Mouse (Mus musculus): Measurements from ENCODE around the gene Psma6. TPM values are rescaled to one million over a fixed set of nuclear protein-coding genes. Genes with fewer than 3 reads are reported as not detected.

The Psma6 gene
- polyA plus RNA-seq, 1 experiment from 2014 or later, result 378 TPM

GRCm38 (mm10) chr12:55432284-55432919 lies 48.4 kb downstream of the Psma6 start:
- H3K4me3 ChIP-seq, result no peak overlapping the region
- H3K4me2 ChIP-seq, result no peak overlapping the region
- ATAC-seq (ENCODE audit: insufficient number of reproducible peaks, low FRiP score, low TSS enrichment, low read depth), result no peak
- no peaks in the 10 kb centered on the region for H3K9me3 ChIP-seq
- H3K27me3 ChIP-seq, result no peaks in the 10 kb centered on the region
- H3K27ac ChIP-seq, result no peak overlapping the region
- H3K36me3 ChIP-seq, result no peaks in the 10 kb centered on the region
- WGBS, result 84% methylated on average over 7 of the region's 7 CpGs
- H3K4me1 ChIP-seq, result peaks cover 9% of the 10 kb centered on the region
- H3K9ac ChIP-seq, result no peak overlapping the region

- no peak overlapping the region for H3K27ac ChIP-seq
- WGBS, result 89% methylated on average over 8 of the region's 8 CpGs
These were observed 48.9 kb downstream of the Psma6 start for GRCm38 (mm10) chr12:55432920-55433284.

GRCm38 (mm10) chr12:55433802-55434435 lies 49.9 kb downstream of the Psma6 start:
- Histone ChIP-seq H3K4me3 (no peak overlapping the region), H3K27me3 (no peaks in the 10 kb centered on the region), H3K4me1 (peaks cover 24% of the 10 kb centered on the region), H3K9me3 (no peaks in the 10 kb centered on the region), H3K36me3 (no peaks in the 10 kb centered on the region), H3K4me2 (no peak overlapping the region; the same call in 1 of the 2 replicates), H3K27ac (peak overlapping the region; percentile 59), H3K9ac (no peak overlapping the region)
- no peak for ATAC-seq (ENCODE audit: insufficient number of reproducible peaks, low FRiP score, low TSS enrichment, low read depth)
- whole genome bisulfite sequencing, result 42% methylated on average over 8 of the region's 8 CpGs

More at GRCm38 (mm10) chr12:55432920-55433284, 48.9 kb downstream of the Psma6 start:
- Histone ChIP-seq H3K36me3 (no peaks in the 10 kb centered on the region), H3K4me2 (no peak overlapping the region), H3K9me3 (no peaks in the 10 kb centered on the region), H3K4me1 (peaks cover 14% of the 10 kb centered on the region), H3K4me3 (no peak overlapping the region), H3K9ac (no peak overlapping the region), H3K27me3 (no peaks in the 10 kb centered on the region)
- ATAC-seq (ENCODE audit: insufficient number of reproducible peaks, low FRiP score, low TSS enrichment, low read depth), result no peak

- H3K9me3 ChIP-seq, result no peaks in the 10 kb centered on the region
- no peak overlapping the region for H3K9ac ChIP-seq
- H3K4me3 ChIP-seq, result no peak overlapping the region
- H3K27ac ChIP-seq, result no peak overlapping the region
- ATAC-seq (ENCODE audit: insufficient number of reproducible peaks, low FRiP score, low TSS enrichment, low read depth), result no peak
- no peaks in the 10 kb centered on the region for H3K27me3 ChIP-seq
- H3K36me3 ChIP-seq, result no peaks in the 10 kb centered on the region
- peaks cover 27% of the 10 kb centered on the region for H3K4me1 ChIP-seq
- no peak overlapping the region for H3K4me2 ChIP-seq
- WGBS, result 76% methylated on average over 1 of the region's 1 CpGs
These were observed 51.1 kb downstream of the Psma6 start for GRCm38 (mm10) chr12:55435080-55435479.

GRCm38 (mm10) chr12:55437122-55437826 lies 53.3 kb downstream of the Psma6 start:
- Histone ChIP-seq H3K27ac (no peak overlapping the region), H3K9ac (no peak overlapping the region), H3K9me3 (no peaks in the 10 kb centered on the region), H3K4me2 (no peak overlapping the region), H3K27me3 (no peaks in the 10 kb centered on the region), H3K36me3 (no peaks in the 10 kb centered on the region), H3K4me1 (peaks cover 27% of the 10 kb centered on the region), H3K4me3 (no peak overlapping the region)
- ATAC-seq (ENCODE audit: insufficient number of reproducible peaks, low FRiP score, low TSS enrichment, low read depth), result peak; percentile 24; the same call in 1 of the 2 replicates
- WGBS, result 52% methylated on average over 13 of the region's 13 CpGs

GRCm38 (mm10) chr12:55438058-55438457 lies 54.0 kb downstream of the Psma6 start:
- 66% methylated on average over 10 of the region's 10 CpGs for WGBS
- Histone ChIP-seq H3K4me1 (peaks cover 33% of the 10 kb centered on the region), H3K9ac (no peak overlapping the region), H3K4me3 (no peak overlapping the region), H3K9me3 (no peaks in the 10 kb centered on the region), H3K4me2 (peak overlapping the region; percentile 34; the same call in 1 of the 2 replicates), H3K27me3 (no peaks in the 10 kb centered on the region), H3K27ac (peak overlapping the region; percentile 79), H3K36me3 (no peaks in the 10 kb centered on the region)
- no peak for ATAC-seq (ENCODE audit: insufficient number of reproducible peaks, low FRiP score, low TSS enrichment, low read depth)

GRCm38 (mm10) chr12:55438611-55439137 lies 54.7 kb downstream of the Psma6 start:
- Histone ChIP-seq H3K27me3 (no peaks in the 10 kb centered on the region), H3K4me1 (peaks cover 39% of the 10 kb centered on the region), H3K36me3 (no peaks in the 10 kb centered on the region), H3K9me3 (no peaks in the 10 kb centered on the region), H3K4me3 (no peak overlapping the region), H3K27ac (peak overlapping the region; percentile 79), H3K9ac (no peak overlapping the region), H3K4me2 (peak overlapping the region; percentile 34)
- 9% methylated on average over 11 of the region's 11 CpGs for WGBS
- ATAC-seq (ENCODE audit: insufficient number of reproducible peaks, low FRiP score, low TSS enrichment, low read depth), result 0 out of 2 replicates have a peak, but pooled peaks have one; percentile 9

GRCm38 (mm10) chr12:55440416-55440815 lies 56.4 kb downstream of the Psma6 start:
- Histone ChIP-seq H3K4me2 (no peak overlapping the region), H3K36me3 (no peaks in the 10 kb centered on the region), H3K27me3 (no peaks in the 10 kb centered on the region), H3K9ac (no peak overlapping the region), H3K9me3 (no peaks in the 10 kb centered on the region), H3K4me3 (no peak overlapping the region), H3K4me1 (peaks cover 44% of the 10 kb centered on the region), H3K27ac (0 out of 2 replicates have a peak overlapping the region, but pooled peaks have one; percentile 22)
- no peak for ATAC-seq (ENCODE audit: insufficient number of reproducible peaks, low FRiP score, low TSS enrichment, low read depth)
- WGBS, result 76% methylated on average over 5 of the region's 5 CpGs

GRCm38 (mm10) chr12:55442245-55442644 lies 58.2 kb downstream of the Psma6 start:
- Histone ChIP-seq H3K4me1 (peaks cover 53% of the 10 kb centered on the region), H3K4me2 (no peak overlapping the region), H3K9me3 (no peaks in the 10 kb centered on the region), H3K27ac (peak overlapping the region; percentile 68; the same call in 1 of the 2 replicates), H3K9ac (no peak overlapping the region), H3K27me3 (no peaks in the 10 kb centered on the region), H3K36me3 (no peaks in the 10 kb centered on the region), H3K4me3 (no peak overlapping the region)
- no peak for ATAC-seq (ENCODE audit: insufficient number of reproducible peaks, low FRiP score, low TSS enrichment, low read depth)
- WGBS, result 87% methylated on average over 1 of the region's 1 CpGs

- no peak overlapping the region for H3K4me3 ChIP-seq
- peak; percentile 21 for ATAC-seq (ENCODE audit: insufficient number of reproducible peaks, low FRiP score, low TSS enrichment, low read depth)
- no peak overlapping the region for H3K9ac ChIP-seq
- H3K27me3 ChIP-seq, result no peaks in the 10 kb centered on the region
- no peak overlapping the region for H3K4me2 ChIP-seq
- H3K36me3 ChIP-seq, result no peaks in the 10 kb centered on the region
- WGBS, result 55% methylated on average over 9 of the region's 9 CpGs
- H3K4me1 ChIP-seq, result peaks cover 48% of the 10 kb centered on the region
- no peaks in the 10 kb centered on the region for H3K9me3 ChIP-seq
- peak overlapping the region; percentile 68 for H3K27ac ChIP-seq
These were observed 59.1 kb downstream of the Psma6 start for GRCm38 (mm10) chr12:55442861-55443850.

GRCm38 (mm10) chr12:55444031-55444451 lies 60.0 kb downstream of the Psma6 start:
- 76% methylated on average over 4 of the region's 4 CpGs for WGBS
- H3K9me3 ChIP-seq, result no peaks in the 10 kb centered on the region
- no peak for ATAC-seq (ENCODE audit: insufficient number of reproducible peaks, low FRiP score, low TSS enrichment, low read depth)
- no peaks in the 10 kb centered on the region for H3K36me3 ChIP-seq
- no peak overlapping the region for H3K4me3 ChIP-seq
- no peak overlapping the region for H3K9ac ChIP-seq
- H3K4me1 ChIP-seq, result peaks cover 39% of the 10 kb centered on the region
- H3K27me3 ChIP-seq, result no peaks in the 10 kb centered on the region
- no peak overlapping the region for H3K27ac ChIP-seq
- H3K4me2 ChIP-seq, result no peak overlapping the region
